Mouse (Mus musculus) olfactory bulb, adult 2 months (tissue): ENCODE data around the gene Scn11a. TPM values are rescaled to one million over a fixed set of nuclear protein-coding genes. Genes with fewer than 3 reads are reported as not detected.

Experiments
- H3K27ac ChIP-seq: fragments of 200-500 bp; 2 replicates; pipeline ENCODE4 v1.5.1; 2012; ENCODE audit warnings: low read depth, low read length; ENCODE audit not compliant: insufficient read depth
- H3K4me1 ChIP-seq: fragments of 200-500 bp; 2 replicates; pipeline ENCODE4 v1.6.1; 2012; ENCODE audit warnings: low read length; ENCODE audit not compliant: control insufficient read depth, insufficient read depth
- H3K4me3 ChIP-seq: fragments of 200-500 bp; 2 replicates; pipeline ENCODE4 v1.5.1; 2012; ENCODE audit warnings: mild to moderate bottlenecking, low read depth, low read length, moderate library complexity; ENCODE audit not compliant: insufficient read depth
- CTCF ChIP-seq: fragments of 200-500 bp; IDR thresholded peaks from 2 replicates; pipeline ENCODE4 v1.5.1; 2012; ENCODE audit warnings: low read depth, mild to moderate bottlenecking, low read length, moderate library complexity; ENCODE audit not compliant: insufficient read depth
- POLR2A ChIP-seq: fragments of 200-500 bp; IDR thresholded peaks from 2 replicates; pipeline ENCODE4 v1.6.1; 2012; ENCODE audit warnings: mild to moderate bottlenecking, low read depth, low read length, moderate library complexity; ENCODE audit not compliant: insufficient read depth
- WGBS: fragments of 180-500 bp; shearing (Covaris S2); methylation state at CpG from one replicate; pipeline ENCODE4 v1.1.7; 2018; 5-methylcytosine and 5-hydroxymethylcytosine counted together
- polyA plus RNA-seq: library from polyadenylated mRNA; stranded (reverse); fragments of >200 nt; gene quantifications from 2 replicates; pipeline ENCODE4 v1.2.4, GENCODE M21; 2012; ENCODE audit warnings: low replicate concordance; ENCODE audit not compliant: missing spikeins, insufficient read depth, insufficient read length

The Scn11a gene
- polyA plus RNA-seq, 1 experiment: not detected

DNA sequence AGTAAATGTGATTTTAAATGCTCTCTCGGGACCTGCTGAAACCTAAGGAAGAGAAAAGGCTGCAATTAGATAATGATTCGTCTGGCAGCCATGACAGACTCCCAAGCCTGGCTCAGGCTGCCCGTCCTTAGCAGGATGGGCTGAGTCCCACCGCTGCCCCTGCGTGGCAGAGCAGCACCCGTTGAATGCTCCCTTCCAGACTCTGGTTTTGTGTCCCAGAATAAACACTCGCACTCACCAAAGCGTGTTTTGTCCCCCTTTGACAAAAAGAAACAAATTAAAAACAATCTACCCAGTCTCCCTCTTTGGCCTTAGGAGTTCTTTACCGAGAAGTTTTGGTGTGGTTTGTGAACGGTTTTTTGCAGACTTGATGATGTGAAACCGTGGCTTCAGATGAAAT lies 106.0 kb downstream of the Scn11a start, which contains the start of gene Scn10a:
TSS of gene Scn10a (minus strand) at position 101 of the 400 bp plus-strand sequence.
- Histone ChIP-seq H3K27ac (no peak within 1 kb of the TSS), H3K4me1 (no peaks in the 10 kb centered on the region), H3K4me3 (no peak within 1 kb of the TSS)
- TF ChIP-seq CTCF: no peak
- no peak for TF ChIP-seq POLR2A
- 63% methylated on average over 11 of the region's 11 CpGs for WGBS

GRCm38 (mm10) chr9:119706700-119707099 lies 118.6 kb downstream of the Scn11a start:
- H3K27ac ChIP-seq: no peak overlapping the region
- no peak overlapping the region for H3K4me3 ChIP-seq
- H3K4me1 ChIP-seq: no peaks in the 10 kb centered on the region
- TF ChIP-seq POLR2A (no peak), CTCF (no peak)
- 51% methylated on average over 6 of the region's 6 CpGs for WGBS

Other genes with a start within 250 kb of the Scn11a start
- not detected in 2 replicates for gene Scn5a, start 246.4 kb downstream of the Scn11a start, polyA plus RNA-seq
- not detected in 2 replicates for gene Scn10a, start 106.1 kb downstream of the Scn11a start, polyA plus RNA-seq
- gene Wdr48, start 69.4 kb upstream of the Scn11a start, polyA plus RNA-seq: not detected in 2 replicates
- gene Gorasp1, start 112.1 kb upstream of the Scn11a start, polyA plus RNA-seq: not detected in 2 replicates
- not detected in 2 replicates for gene Ttc21a, start 112.2 kb upstream of the Scn11a start, polyA plus RNA-seq
- not detected in 2 replicates for gene Csrnp1, start 159.2 kb upstream of the Scn11a start, polyA plus RNA-seq
- not detected in 2 replicates for gene Xirp1, start 198.1 kb upstream of the Scn11a start, polyA plus RNA-seq
- gene Cx3cr1, start 244.4 kb upstream of the Scn11a start, polyA plus RNA-seq: not detected in 2 replicates